Mouse (Mus musculus) bone marrow, adult 2 months (tissue): Measurements from ENCODE around the gene Dock6.

ENCODE experiments used
- CTCF ChIP-seq: fragments of 200-500 bp; IDR thresholded peaks from 2 replicates; pipeline ENCODE4 v1.5.1; 2011; ENCODE audit warnings: low read length, control low read depth; ENCODE audit not compliant: control insufficient read depth, insufficient read depth
- POLR2A ChIP-seq: fragments of 200-500 bp; IDR thresholded peaks from 2 replicates; pipeline ENCODE4 v1.6.1; 2011; ENCODE audit warnings: low read depth, mild to moderate bottlenecking, control low read depth, low read length, borderline replicate concordance; ENCODE audit not compliant: control insufficient read depth

DNA sequence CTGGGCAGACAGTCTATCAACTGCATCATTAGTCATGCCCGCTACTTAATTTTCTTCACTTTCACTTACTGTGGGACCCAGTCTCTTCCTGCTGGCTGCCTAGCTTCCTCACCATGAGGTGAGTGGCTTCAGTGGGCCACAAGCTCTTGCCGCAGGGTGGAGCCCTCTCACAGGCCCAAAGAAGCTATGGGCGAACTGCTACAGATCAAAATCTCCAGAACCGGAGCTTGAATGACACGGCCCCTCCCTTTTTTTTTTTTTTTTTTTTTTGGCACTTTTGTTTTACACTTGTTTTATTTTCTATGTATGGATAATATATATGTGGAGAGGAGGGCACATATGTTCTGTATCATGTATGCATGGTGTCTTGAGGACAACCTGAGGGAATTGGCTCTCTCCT, 41.3 kb downstream of the Dock6 start:
- TF ChIP-seq CTCF (no peak), POLR2A (no peak)
